Mouse (Mus musculus) heart, postnatal 0 days (tissue): ENCODE results near the gene Map4k2.

Source experiments
- CTCF ChIP-seq: IDR thresholded peaks from 2 replicates; pipeline ENCODE4 v1.5.1; 2016; ENCODE audit warnings: antibody characterized with exemption, control low read depth, low read depth
- EP300 ChIP-seq: IDR thresholded peaks from 2 replicates; pipeline ENCODE4 v1.6.1; 2016; ENCODE audit warnings: antibody characterized with exemption, low read depth

GRCm38 (mm10) chr19:6346023-6346422 lies 5.1 kb downstream of the Map4k2 start:
- no peak for TF ChIP-seq EP300
- no peak for TF ChIP-seq CTCF
